Mouse (Mus musculus) WW6 (cell line): ENCODE measurements around the gene Zfp146.
"Not testable (repeated sequence)": the region's sequence is repeated elsewhere in the genome, so short reads cannot be mapped to it uniquely, and the experiment has no call there.

ENCODE experiments used
- DNase-seq: peaks from one replicate; pipeline ENCODE4 v3.0.0-alpha.2; 2013; ENCODE audit warnings: low read depth, low spot score

Zfp146 gene

DNA sequence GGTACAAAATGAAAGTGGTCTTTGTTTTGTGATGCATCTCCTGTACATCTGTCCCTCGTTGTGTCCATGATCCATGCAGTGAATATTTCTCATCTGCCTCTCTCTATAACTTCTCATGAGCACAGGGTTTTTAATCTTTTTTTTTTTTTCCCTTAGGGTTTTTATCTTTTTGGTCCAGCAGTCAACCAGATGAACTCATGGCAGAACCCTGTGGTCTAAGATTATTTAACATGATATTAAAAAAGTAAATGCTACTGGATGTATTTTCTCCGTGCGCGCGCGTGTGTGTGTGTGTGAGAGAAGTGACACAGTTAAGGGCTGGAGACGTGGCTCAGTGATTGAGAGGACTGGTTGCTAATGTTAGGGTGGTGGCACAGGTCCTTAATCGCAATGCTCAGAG lies 39.6 kb downstream of the Zfp146 start:
- DNase-seq, result no peak

DNA sequence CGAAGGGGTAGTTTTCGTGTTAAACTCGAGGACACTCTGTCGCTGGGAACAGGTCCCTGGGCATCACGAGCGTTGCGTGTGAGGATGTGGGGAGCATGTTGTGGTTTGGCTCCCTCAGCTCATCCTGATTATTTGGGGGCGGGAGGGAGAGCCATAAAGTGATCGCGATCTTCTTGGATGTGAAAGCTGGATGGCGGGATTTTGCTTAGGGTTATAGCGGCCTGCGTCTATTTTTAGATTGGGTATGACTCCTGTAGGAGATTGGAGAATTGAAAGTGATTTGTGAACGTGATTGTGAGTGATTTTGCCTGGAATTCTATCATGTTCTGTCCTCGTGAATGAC lies 47.4 kb downstream of the Zfp146 start:
- no peak for DNase-seq

DNA sequence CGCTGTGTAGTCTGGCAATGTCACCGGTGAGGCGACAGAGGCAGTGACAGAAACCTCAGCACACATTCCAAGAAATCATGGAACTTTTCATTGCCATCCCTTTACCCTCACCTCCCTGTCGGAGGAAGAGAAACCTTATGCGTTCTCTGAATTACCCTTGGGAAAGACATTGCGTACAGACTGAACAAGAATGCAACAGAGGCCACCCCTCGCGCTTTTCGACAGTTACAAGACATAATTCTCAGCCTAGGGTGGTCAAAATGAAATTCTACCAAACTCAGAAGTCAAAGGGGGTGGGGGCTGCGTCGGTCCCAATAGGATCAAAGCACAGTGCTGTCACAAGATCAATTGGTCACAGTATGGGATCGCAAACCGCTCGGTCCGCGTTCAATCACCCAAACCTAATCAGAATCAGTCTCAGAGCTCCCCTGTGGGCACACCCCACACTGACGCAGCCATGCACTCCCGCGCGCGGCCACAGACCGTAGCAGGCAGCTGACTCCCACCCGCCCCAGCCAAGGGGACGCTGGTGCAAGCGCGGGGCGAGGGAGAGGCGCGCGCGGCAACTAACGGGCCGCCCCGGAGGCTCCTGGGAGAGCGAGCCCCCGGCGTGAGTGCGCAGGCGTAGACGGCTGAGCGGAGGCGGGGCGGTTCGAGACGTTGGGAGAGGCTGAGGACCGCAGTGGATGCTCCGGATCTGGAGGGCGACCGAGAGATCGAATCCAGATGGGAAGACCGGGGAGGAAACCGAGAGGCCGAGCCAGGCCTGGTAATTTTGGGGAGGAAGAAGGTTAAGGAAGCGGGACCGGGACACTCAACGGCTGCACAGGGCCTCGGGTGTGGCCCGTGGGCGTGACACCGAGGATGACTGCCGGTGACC lies 48.0 kb downstream of the Zfp146 start, which contains the start of gene Zfp382:
Zfp382 (plus strand) TSS at position 635 of the 880 bp plus-strand sequence.
- DNase-seq, result peak; percentile 77

DNA sequence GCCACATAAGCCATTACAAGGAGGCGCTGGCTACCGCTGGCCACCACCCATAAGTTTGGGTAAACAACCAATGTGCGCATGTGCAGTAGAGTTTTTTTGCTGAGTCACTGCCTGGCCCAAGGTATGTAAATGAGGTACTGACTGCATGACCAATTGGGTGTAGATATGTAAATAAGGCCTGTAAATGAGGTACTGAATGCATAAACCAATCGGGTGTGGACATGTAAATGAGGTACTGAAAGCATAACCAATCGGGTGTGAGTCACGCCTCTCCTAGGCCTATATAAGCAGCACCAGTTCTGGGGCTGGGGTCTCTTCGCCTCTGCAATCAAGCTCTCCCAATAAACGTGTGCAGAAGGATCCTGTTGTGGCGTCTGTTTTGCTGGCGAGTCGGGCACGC lies 51.6 kb downstream of the Zfp146 start:
- not testable (repeated sequence) for DNase-seq

DNA sequence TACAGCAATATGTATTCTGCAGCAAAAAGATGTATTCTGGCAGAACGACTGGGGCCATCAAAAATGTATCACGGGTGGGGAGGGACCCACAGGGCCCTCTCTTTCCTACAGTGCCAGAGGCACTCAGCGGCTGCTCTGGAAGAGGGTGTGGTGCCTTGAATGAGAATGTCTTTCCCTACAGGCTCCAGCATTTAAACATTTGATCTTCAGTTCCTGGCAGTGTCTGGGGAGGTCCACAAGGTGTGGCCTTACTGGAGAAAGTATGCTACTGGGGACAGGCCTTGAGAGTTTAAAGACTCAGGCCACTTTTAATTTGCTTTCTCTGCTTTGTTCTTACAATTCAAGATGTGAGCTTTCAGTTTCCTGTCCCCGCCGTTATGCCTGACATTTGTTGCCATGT lies 53.5 kb downstream of the Zfp146 start:
- DNase-seq, result no peak
